Mouse (Mus musculus): ENCODE measurements around the gene Mycbp.

Mycbp gene
- long read RNA-seq, experiment 1, transcript Mycbp-201 (5 exons, 1,685 nt), result major isoform, 38 of 46 reads
- long read RNA-seq, experiment 1, partial matches to known transcripts, result 0 of 46 reads
- long read RNA-seq, experiment 1, other reads (novel, unspliced or antisense), result 2 of 46 reads
- long read RNA-seq, experiment 2, transcript Mycbp-201 (5 exons, 1,685 nt), result major isoform, 39 of 44 reads
- long read RNA-seq, experiment 2, partial matches to known transcripts, result 1 of 44 reads
- long read RNA-seq, experiment 2, other reads (novel, unspliced or antisense), result 2 of 44 reads

GRCm38 (mm10) chr4:123904333-123905125 is at the start of gene Mycbp:
Mycbp (plus strand) TSS chr4:123904832.
- intact Hi-C loops (cut with DNase I), result no loop called here

GRCm38 (mm10) chr4:123856888-123857287 is 47.7 kb upstream of the Mycbp start:
- intact Hi-C loops (cut with DNase I), result no loop called here

- intact Hi-C loops (cut with DNase I), result no loop called here
Observed at GRCm38 (mm10) chr4:123858090-123858489, 46.5 kb upstream of the Mycbp start.

- intact Hi-C loops (cut with DNase I), result no loop called here
Observed at GRCm38 (mm10) chr4:123859379-123859778, 45.3 kb upstream of the Mycbp start, which contains the start of gene 4933427I04Rik. 4933427I04Rik (plus strand) TSS chr4:123859679.

- intact Hi-C loops (cut with DNase I), result no loop called here
Observed at GRCm38 (mm10) chr4:123859803-123860202, 44.8 kb upstream of the Mycbp start.

- intact Hi-C loops (cut with DNase I), result no loop called here
Observed at GRCm38 (mm10) chr4:123860621-123861020, 44.0 kb upstream of the Mycbp start.

- intact Hi-C loops (cut with DNase I), result no loop called here
Observed at GRCm38 (mm10) chr4:123893726-123894125, 10.9 kb upstream of the Mycbp start.

- intact Hi-C loops (cut with DNase I), result no loop called here
Observed at GRCm38 (mm10) chr4:123894295-123894694, 10.3 kb upstream of the Mycbp start.

- intact Hi-C loops (cut with DNase I), result loop anchor here (5.0 kb wide), 2 partner anchors 81 to 141 kb away; no protein-coding TSS in a partner anchor
Observed at GRCm38 (mm10) chr4:123898696-123899095, 5.9 kb upstream of the Mycbp start.

- intact Hi-C loops (cut with DNase I), result no loop called here
Observed at GRCm38 (mm10) chr4:123903432-123903831, 1.2 kb upstream of the Mycbp start.

- intact Hi-C loops (cut with DNase I), result no loop called here
Observed at GRCm38 (mm10) chr4:123905126-123905668, 565 bp downstream of the Mycbp start.

- intact Hi-C loops (cut with DNase I), result no loop called here
Observed at GRCm38 (mm10) chr4:123911503-123911902, 6.9 kb downstream of the Mycbp start.

- intact Hi-C loops (cut with DNase I), result no loop called here
Observed at GRCm38 (mm10) chr4:123912431-123912830, 7.8 kb downstream of the Mycbp start.

GRCm38 (mm10) chr4:123916748-123917547 is 12.3 kb downstream of the Mycbp start, which contains the start of gene Rragc:
Rragc (plus strand) TSS chr4:123917446.
- intact Hi-C loops (cut with DNase I), result no loop called here

GRCm38 (mm10) chr4:123917548-123918140 is 13.0 kb downstream of the Mycbp start, which contains the start of gene 4930535I16Rik:
4930535I16Rik (minus strand) TSS chr4:123918022.
- intact Hi-C loops (cut with DNase I), result no loop called here

GRCm38 (mm10) chr4:123918851-123919250 is 14.2 kb downstream of the Mycbp start:
- intact Hi-C loops (cut with DNase I), result no loop called here

GRCm38 (mm10) chr4:123921055-123921565 is 16.5 kb downstream of the Mycbp start:
- intact Hi-C loops (cut with DNase I), result no loop called here

- intact Hi-C loops (cut with DNase I), result no loop called here
Observed at GRCm38 (mm10) chr4:123927961-123928360, 23.3 kb downstream of the Mycbp start.

GRCm38 (mm10) chr4:123929994-123930393 is 25.4 kb downstream of the Mycbp start:
- intact Hi-C loops (cut with DNase I), result loop anchor here (10.0 kb wide), 1 partner anchor 915 kb away; no protein-coding TSS in a partner anchor

GRCm38 (mm10) chr4:123934306-123934705 is 29.7 kb downstream of the Mycbp start:
- intact Hi-C loops (cut with DNase I), result loop anchor here (10.0 kb wide), 1 partner anchor 910 kb away; no protein-coding TSS in a partner anchor

Measured in adrenal gland (tissue).